Mouse (Mus musculus) kidney, adult 2 months (tissue): ENCODE results near the gene Zfp941.

ENCODE experiments used
- CTCF ChIP-seq: fragments of 200-500 bp; conservative IDR thresholded peaks from 2 replicates; pipeline ENCODE4 v1.5.1; 2011; ENCODE audit warnings: low read depth, mild to moderate bottlenecking, control low read depth, low read length, moderate library complexity, mixed read lengths; ENCODE audit not compliant: insufficient read depth, insufficient read length
- POLR2A ChIP-seq: fragments of 200-500 bp; IDR thresholded peaks from one replicate; pipeline ENCODE4 v1.6.1; 2011; ENCODE audit warnings: low read depth, low read length, control low read depth

GRCm38 (mm10) chr7:140854483-140854882, 32.5 kb upstream of the Zfp941 start:
- no peak for TF ChIP-seq CTCF
- no peak for TF ChIP-seq POLR2A
